Mouse (Mus musculus): Measurements from ENCODE around the gene Gm10662. TPM values are rescaled to one million over a fixed set of nuclear protein-coding genes. Genes with fewer than 3 reads are reported as not detected.
"Not testable (repeated sequence)": the region's sequence is repeated elsewhere in the genome, so short reads cannot be mapped to it uniquely, and the experiment has no call there.

The Gm10662 gene
- polyA plus RNA-seq (2014; fragmentation: Nextera tagmentation; extraction: Ambion mirVana) = not detected in 2 replicates

GRCm38 (mm10) chr7:23144380-23144779, at the start of gene Gm10662:
Gene Gm10662, minus strand, starts transcription at chr7:23144480.
- not testable (repeated sequence) for ATAC-seq (ENCODE audit: low FRiP score); DNase-seq (ENCODE audit: low spot score, missing footprints); H3K4me1 ChIP-seq (ENCODE audit: control insufficient read depth, insufficient read depth, low read length); H3K4me2 ChIP-seq; H3K27ac ChIP-seq (ENCODE audit: low read depth, low read length); H3K9me3 ChIP-seq (ENCODE audit: control insufficient read depth, low read length); H3K4me3 ChIP-seq (ENCODE audit: low read depth, low read length); H3K36me3 ChIP-seq (ENCODE audit: control insufficient read depth, insufficient read depth, low read length); H3K27me3 ChIP-seq (ENCODE audit: control insufficient read depth, insufficient read depth, low read length); H3K9ac ChIP-seq (ENCODE audit: low read length)
- whole genome bisulfite sequencing = no CpG with 5 or more reads among the region's 1 CpGs

GRCm38 (mm10) chr7:23163505-23163904, 19.2 kb upstream of the Gm10662 start:
- H3K4me2 ChIP-seq; H3K27me3 ChIP-seq (ENCODE audit: control insufficient read depth, insufficient read depth, low read length); H3K27ac ChIP-seq (ENCODE audit: low read depth, low read length); H3K9ac ChIP-seq (ENCODE audit: low read length); ATAC-seq (ENCODE audit: low FRiP score); H3K4me1 ChIP-seq (ENCODE audit: control insufficient read depth, insufficient read depth, low read length); H3K36me3 ChIP-seq (ENCODE audit: control insufficient read depth, insufficient read depth, low read length); H3K9me3 ChIP-seq (ENCODE audit: control insufficient read depth, low read length); DNase-seq (ENCODE audit: low spot score, missing footprints); H3K4me3 ChIP-seq (ENCODE audit: low read depth, low read length): not testable (repeated sequence)
- 84% methylated on average over 10 of the region's 10 CpGs for WGBS

Other genes with a start within 250 kb of the Gm10662 start
- not detected in 2 replicates for gene Gm4214, start 159.8 kb downstream of the Gm10662 start, polyA plus RNA-seq (2014; fragmentation: Nextera tagmentation; extraction: Ambion mirVana)
- gene Gm4216, start 124.6 kb downstream of the Gm10662 start, polyA plus RNA-seq (2014; fragmentation: Nextera tagmentation; extraction: Ambion mirVana) = not detected in 2 replicates
- not detected in 2 replicates for gene Vmn1r163, start 88.9 kb downstream of the Gm10662 start, polyA plus RNA-seq (2014; fragmentation: Nextera tagmentation; extraction: Ambion mirVana)
- not detected in 2 replicates for gene Gm8720, start 77.0 kb downstream of the Gm10662 start, polyA plus RNA-seq (2014; fragmentation: Nextera tagmentation; extraction: Ambion mirVana)
- not detected in 2 replicates for gene Vmn1r165, start 72.9 kb upstream of the Gm10662 start, polyA plus RNA-seq (2014; fragmentation: Nextera tagmentation; extraction: Ambion mirVana)
- not detected in 2 replicates for gene Vmn1r166, start 107.2 kb upstream of the Gm10662 start, polyA plus RNA-seq (2014; fragmentation: Nextera tagmentation; extraction: Ambion mirVana)
- not detected in 2 replicates for gene Gm6902, start 134.4 kb upstream of the Gm10662 start, polyA plus RNA-seq (2014; fragmentation: Nextera tagmentation; extraction: Ambion mirVana)
- gene Nlrp4e, start 156.7 kb upstream of the Gm10662 start, polyA plus RNA-seq (2014; fragmentation: Nextera tagmentation; extraction: Ambion mirVana) = not detected in 2 replicates
- not detected in 2 replicates for gene Nlrp5, start 241.4 kb upstream of the Gm10662 start, polyA plus RNA-seq (2014; fragmentation: Nextera tagmentation; extraction: Ambion mirVana)